Mouse (Mus musculus): ENCODE measurements around the gene Nipal1.

- TF ChIP-seq CTCF (IDR thresholded peaks at IDR 0.05; ENCODE audit: low read depth) (no peak), EP300 (IDR thresholded peaks at IDR 0.05; ENCODE audit: low read depth) (no peak)
Observed at GRCm38 (mm10) chr5:72664126-72664525, 16.5 kb downstream of the Nipal1 start.

Data from liver, embryonic 14.5 days (tissue).